Mouse (Mus musculus) heart, postnatal 0 days (tissue): ENCODE data around the gene Bhmt2. TPM values are rescaled to one million over a fixed set of nuclear protein-coding genes. Genes with fewer than 3 reads are reported as not detected.

Experiments used
- ATAC-seq: fragments of 200-750 bp; cut with Nextera tagmentation; 2 replicates; pipeline ENCODE4 v1.8.0; 2017; ENCODE audit warnings: low read depth, moderate number of reproducible peaks, moderate library complexity; ENCODE audit not compliant: insufficient read depth
- DNase-seq: peaks from one replicate; pipeline ENCODE4 v3.0.0-alpha.2; 2016; ENCODE audit warnings: low spot score
- H3K27ac ChIP-seq: fragments of 300-500 bp; sonication (generic); 2 replicates; pipeline ENCODE4 v1.5.1; 2014; ENCODE audit warnings: low read depth, mild to moderate bottlenecking
- H3K27me3 ChIP-seq: fragments of 300-500 bp; sonication (generic); 2 replicates; pipeline ENCODE4 v1.6.1; 2014; ENCODE audit warnings: low read length, mixed read lengths; ENCODE audit not compliant: control insufficient read depth, insufficient read depth
- H3K36me3 ChIP-seq: fragments of 300-500 bp; sonication (generic); replicated peaks from 2 replicates; pipeline ENCODE4 v1.6.1; 2014; ENCODE audit warnings: low read length, mixed read lengths; ENCODE audit not compliant: control insufficient read depth, insufficient read depth
- H3K4me1 ChIP-seq: fragments of 300-500 bp; sonication (generic); 2 replicates; pipeline ENCODE4 v1.6.1; 2014; ENCODE audit warnings: antibody characterized with exemption; ENCODE audit not compliant: control insufficient read depth, insufficient read depth
- H3K4me2 ChIP-seq: fragments of 300-500 bp; sonication (generic); 2 replicates; pipeline ENCODE4 v1.6.1; 2014; ENCODE audit warnings: low read depth, mild to moderate bottlenecking, low read length, moderate library complexity
- H3K4me3 ChIP-seq: fragments of 300-500 bp; sonication (generic); 2 replicates; pipeline ENCODE4 v1.5.1; 2014; ENCODE audit warnings: low read depth, low read length
- H3K9ac ChIP-seq: fragments of 300-500 bp; sonication (generic); replicated peaks from 2 replicates; pipeline ENCODE4 v1.6.1; 2014; ENCODE audit warnings: low read depth, low read length, mixed read lengths
- H3K9me3 ChIP-seq: fragments of 300-500 bp; sonication (generic); replicated peaks from 2 replicates; pipeline ENCODE4 v1.6.1; 2016; ENCODE audit warnings: low read length; ENCODE audit not compliant: control insufficient read depth
- CTCF ChIP-seq: IDR thresholded peaks from 2 replicates; pipeline ENCODE4 v1.5.1; 2016; ENCODE audit warnings: antibody characterized with exemption, control low read depth, low read depth
- EP300 ChIP-seq: IDR thresholded peaks from 2 replicates; pipeline ENCODE4 v1.6.1; 2016; ENCODE audit warnings: antibody characterized with exemption, low read depth
- WGBS: fragments of 180-500 bp; shearing (Covaris S2); extraction: QIAGEN DNeasy Blood & Tissue Kit; methylation state at CpG from one replicate; pipeline ENCODE4 v1.1.7; 2014; 5-methylcytosine and 5-hydroxymethylcytosine counted together
- polyA plus RNA-seq: library from polyadenylated mRNA; unstranded; fragments of >200 nt; fragmentation: Nextera tagmentation; extraction: Ambion mirVana; gene quantifications from 2 replicates; pipeline ENCODE4 v1.2.1, GENCODE M21; 2015
- total RNA-seq: library from RNA; depleted of rRNA; stranded (reverse); fragments of >200 nt; gene quantifications from 2 replicates; pipeline ENCODE4 v1.2.3, GENCODE M21; 2014; ENCODE audit warnings: low replicate concordance

Gene Bhmt2
- total and polyA plus RNA-seq, 2 experiments from 2014 or later: not detected

- no peak overlapping the region for H3K27ac ChIP-seq
- 54% methylated on average over 6 of the region's 6 CpGs for WGBS
- ATAC-seq: no peak
- TF ChIP-seq CTCF: no peak
- no peak for TF ChIP-seq EP300
- no peaks in the 10 kb centered on the region for H3K9me3 ChIP-seq
- H3K4me3 ChIP-seq: no peak overlapping the region
- no peak for DNase-seq
- no peak overlapping the region for H3K9ac ChIP-seq
- H3K36me3 ChIP-seq: no peaks in the 10 kb centered on the region
- H3K27me3 ChIP-seq: no peaks in the 10 kb centered on the region
- no peaks in the 10 kb centered on the region for H3K4me1 ChIP-seq
- H3K4me2 ChIP-seq: no peak overlapping the region
These were observed 45.2 kb downstream of the Bhmt2 start for GRCm38 (mm10) chr13:93628861-93629260.

- no peak overlapping the region for H3K27ac ChIP-seq
These were observed 59.6 kb downstream of the Bhmt2 start for GRCm38 (mm10) chr13:93614361-93614948.

GRCm38 (mm10) chr13:93613771-93614170 lies 60.3 kb downstream of the Bhmt2 start:
- ATAC-seq: no peak

More at GRCm38 (mm10) chr13:93614361-93614948, 59.6 kb downstream of the Bhmt2 start:
- Histone ChIP-seq H3K4me1 (no peaks in the 10 kb centered on the region), H3K27me3 (no peaks in the 10 kb centered on the region), H3K9me3 (no peaks in the 10 kb centered on the region), H3K36me3 (no peaks in the 10 kb centered on the region), H3K4me2 (no peak overlapping the region), H3K4me3 (no peak overlapping the region), H3K9ac (no peak overlapping the region)
- DNase-seq (no peak), ATAC-seq (peak; percentile 39)
- no peak for TF ChIP-seq EP300
- TF ChIP-seq CTCF: no peak
- WGBS: 43% methylated on average over 6 of the region's 6 CpGs

GRCm38 (mm10) chr13:93612660-93613607 lies 61.2 kb downstream of the Bhmt2 start:
- Histone ChIP-seq H3K4me3 (peak overlapping the region; percentile 15; the same call in 1 of the 2 replicates), H3K27ac (no peak overlapping the region), H3K9me3 (no peaks in the 10 kb centered on the region), H3K36me3 (no peaks in the 10 kb centered on the region), H3K27me3 (no peaks in the 10 kb centered on the region), H3K4me1 (no peaks in the 10 kb centered on the region), H3K4me2 (peak overlapping the region; percentile 40), H3K9ac (no peak overlapping the region)
- peak; percentile 86 for TF ChIP-seq CTCF
- no peak for TF ChIP-seq EP300
- ATAC-seq (peak; percentile 72), DNase-seq (peak; percentile 59)
- WGBS: 43% methylated on average over 19 of the region's 19 CpGs

More at GRCm38 (mm10) chr13:93613771-93614170, 60.3 kb downstream of the Bhmt2 start:
- H3K4me2 ChIP-seq: no peak overlapping the region
- no peak overlapping the region for H3K9ac ChIP-seq
- H3K27ac ChIP-seq: no peak overlapping the region
- H3K4me1 ChIP-seq: no peaks in the 10 kb centered on the region
- no peak for DNase-seq
- TF ChIP-seq CTCF (peak; percentile 5; the same call in 1 of the 2 replicates), EP300 (no peak)
- no peaks in the 10 kb centered on the region for H3K36me3 ChIP-seq
- WGBS: 64% methylated on average over 4 of the region's 4 CpGs
- H3K4me3 ChIP-seq: no peak overlapping the region
- no peaks in the 10 kb centered on the region for H3K27me3 ChIP-seq
- H3K9me3 ChIP-seq: no peaks in the 10 kb centered on the region

GRCm38 (mm10) chr13:93608476-93608875 lies 65.6 kb downstream of the Bhmt2 start:
- no peak overlapping the region for H3K4me3 ChIP-seq
- no peaks in the 10 kb centered on the region for H3K36me3 ChIP-seq
- H3K4me1 ChIP-seq: no peaks in the 10 kb centered on the region
- H3K9me3 ChIP-seq: no peaks in the 10 kb centered on the region
- no peaks in the 10 kb centered on the region for H3K27me3 ChIP-seq
- DNase-seq: no peak
- H3K9ac ChIP-seq: no peak overlapping the region
- TF ChIP-seq CTCF: no peak
- no peak for TF ChIP-seq EP300
- ATAC-seq: no peak
- no peak overlapping the region for H3K27ac ChIP-seq
- no peak overlapping the region for H3K4me2 ChIP-seq
- 82% methylated on average over 2 of the region's 2 CpGs for WGBS
